Mouse (Mus musculus) stomach, embryonic 14.5 days (tissue): ENCODE results near the gene Tarm1. TPM values are rescaled to one million over a fixed set of nuclear protein-coding genes. Genes with fewer than 3 reads are reported as not detected.

ENCODE experiments used
- ATAC-seq: fragments of 200-750 bp; cut with Nextera tagmentation; 2 replicates; pipeline ENCODE4 v1.8.0; 2017; ENCODE audit warnings: low read depth, moderate TSS enrichment; ENCODE audit not compliant: insufficient number of reproducible peaks, insufficient read depth, low FRiP score
- H3K27ac ChIP-seq: fragments of 300-500 bp; sonication (generic); 2 replicates; pipeline ENCODE4 v1.5.1; 2014; ENCODE audit warnings: mild to moderate bottlenecking, low read length, moderate library complexity, mixed read lengths
- H3K27me3 ChIP-seq: fragments of 300-500 bp; sonication (generic); 2 replicates; pipeline ENCODE4 v1.6.1; 2014; ENCODE audit warnings: low read length, control low read depth, mixed read lengths; ENCODE audit not compliant: control insufficient read depth, insufficient read depth
- H3K36me3 ChIP-seq: fragments of 300-500 bp; sonication (generic); 2 replicates; pipeline ENCODE4 v1.6.1; 2014; ENCODE audit warnings: mild to moderate bottlenecking, control low read depth, low read length, moderate library complexity, mixed read lengths; ENCODE audit not compliant: control insufficient read depth, insufficient read depth
- H3K4me1 ChIP-seq: fragments of 300-500 bp; sonication (generic); 2 replicates; pipeline ENCODE4 v1.6.1; 2014; ENCODE audit warnings: low read length, control low read depth, mixed read lengths; ENCODE audit not compliant: control insufficient read depth, insufficient read depth
- H3K4me2 ChIP-seq: fragments of 300-500 bp; sonication (generic); replicated peaks from 2 replicates; pipeline ENCODE4 v1.6.1; 2014; ENCODE audit warnings: low read depth, low read length, control low read depth
- H3K4me3 ChIP-seq: fragments of 300-500 bp; sonication (generic); 2 replicates; pipeline ENCODE4 v1.5.1; 2014; ENCODE audit warnings: low read depth, low read length, control low read depth
- H3K9ac ChIP-seq: fragments of 300-500 bp; sonication (generic); replicated peaks from 2 replicates; pipeline ENCODE4 v1.6.1; 2014; ENCODE audit warnings: low read depth, mild to moderate bottlenecking, control low read depth, low read length, moderate library complexity, mixed read lengths
- H3K9me3 ChIP-seq: fragments of 300-500 bp; sonication (generic); 2 replicates; pipeline ENCODE4 v1.6.1; 2016; ENCODE audit warnings: low read depth, low read length, control low read depth; ENCODE audit not compliant: control insufficient read depth
- WGBS: fragments of 180-500 bp; shearing (Covaris S2); extraction: QIAGEN DNeasy Blood & Tissue Kit; methylation state at CpG from one replicate; pipeline ENCODE4 v1.1.7; 2014; 5-methylcytosine and 5-hydroxymethylcytosine counted together
- polyA plus RNA-seq: library from polyadenylated mRNA; unstranded; fragments of >200 nt; fragmentation: Nextera tagmentation; extraction: Ambion mirVana; gene quantifications from 2 replicates; pipeline ENCODE4 v1.2.1, GENCODE M21; 2014

Gene Tarm1
- polyA plus RNA-seq: 0.20 TPM in 1 of 2 replicates, not detected in the other

DNA sequence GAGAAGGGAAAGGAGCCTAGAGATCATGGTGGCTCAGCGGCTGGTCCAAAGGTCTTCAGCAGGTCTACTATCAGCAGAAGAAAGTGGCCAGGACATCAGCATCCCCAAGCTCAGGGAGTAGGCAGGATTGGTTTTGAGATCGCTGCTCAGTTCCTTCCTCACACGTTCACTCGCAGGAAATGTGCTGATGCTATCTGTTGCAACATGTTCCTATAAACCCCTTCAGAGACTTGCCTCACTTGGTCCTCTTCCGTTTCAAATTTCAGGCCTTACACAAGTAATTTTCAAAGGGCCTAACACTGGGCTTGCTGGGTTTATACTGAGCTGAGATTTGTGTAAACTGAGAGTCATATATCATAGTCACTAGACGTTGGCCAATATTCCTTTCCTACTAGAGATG is at the start of gene Tarm1:
Gene Tarm1 (minus strand): TSS at position 186 of the 400 bp plus-strand sequence.
- H3K9ac ChIP-seq: no peak within 1 kb of the TSS
- no peaks in the 10 kb centered on the region for H3K9me3 ChIP-seq
- H3K4me3 ChIP-seq: no peak within 1 kb of the TSS
- 66% methylated on average over 6 of the region's 6 CpGs for WGBS
- H3K4me2 ChIP-seq: no peak within 1 kb of the TSS
- no peaks in the 10 kb centered on the region for H3K4me1 ChIP-seq
- no peaks in the 10 kb centered on the region for H3K27me3 ChIP-seq
- no peak within 1 kb of the TSS for H3K27ac ChIP-seq
- ATAC-seq: no peak
- no peaks in the 10 kb centered on the region for H3K36me3 ChIP-seq

DNA sequence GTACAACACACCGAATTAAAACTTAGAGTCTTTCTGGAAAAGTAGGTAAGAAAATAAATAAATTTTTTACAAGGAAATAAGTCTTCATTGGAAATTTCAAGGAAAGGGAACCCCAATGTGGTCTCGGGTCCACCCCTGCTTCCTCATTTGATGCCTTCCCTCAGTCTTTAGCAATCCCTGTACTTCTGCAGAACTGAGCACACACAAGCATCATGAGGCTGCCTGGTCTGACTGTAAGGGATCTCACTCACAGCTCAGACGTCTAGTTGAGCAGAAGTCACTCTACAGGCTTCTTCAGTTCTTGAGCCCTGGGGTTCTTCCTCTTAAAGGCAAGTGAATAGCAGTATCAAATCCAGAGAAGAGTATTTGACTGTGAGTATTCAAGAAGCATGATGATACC is 3.5 kb upstream of the Tarm1 start:
- no peak overlapping the region for H3K4me3 ChIP-seq
- no peak overlapping the region for H3K9ac ChIP-seq
- no peaks in the 10 kb centered on the region for H3K9me3 ChIP-seq
- 80% methylated on average over 3 of the region's 3 CpGs for WGBS
- no peaks in the 10 kb centered on the region for H3K36me3 ChIP-seq
- no peak for ATAC-seq
- no peak overlapping the region for H3K4me2 ChIP-seq
- no peak overlapping the region for H3K27ac ChIP-seq
- no peaks in the 10 kb centered on the region for H3K4me1 ChIP-seq
- no peaks in the 10 kb centered on the region for H3K27me3 ChIP-seq

DNA sequence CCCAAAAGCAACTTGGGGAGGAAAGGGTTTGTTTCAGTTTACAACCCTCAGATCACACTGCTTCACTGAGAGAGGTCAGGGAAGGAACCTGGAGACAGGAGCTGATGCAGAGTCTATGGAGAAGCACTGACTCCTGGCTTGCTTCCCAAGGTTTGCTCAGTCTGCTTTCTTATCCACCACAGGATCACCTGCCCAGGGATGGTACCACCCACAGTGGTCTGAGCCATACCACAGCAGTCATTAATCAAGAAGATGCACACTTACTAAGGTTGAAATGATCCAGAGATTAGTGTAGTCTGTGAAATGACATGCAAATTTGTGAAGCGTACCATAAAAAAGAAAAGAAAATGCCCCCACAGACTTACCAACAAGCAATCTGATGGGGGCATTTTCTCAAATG is 2.0 kb downstream of the Tarm1 start:
- H3K36me3 ChIP-seq: no peaks in the 10 kb centered on the region
- no peak overlapping the region for H3K4me2 ChIP-seq
- ATAC-seq: no peak
- no peak overlapping the region for H3K27ac ChIP-seq
- no peaks in the 10 kb centered on the region for H3K27me3 ChIP-seq
- H3K4me1 ChIP-seq: no peaks in the 10 kb centered on the region
- H3K9me3 ChIP-seq: no peaks in the 10 kb centered on the region
- WGBS: 97% methylated on average over 1 of the region's 1 CpGs
- no peak overlapping the region for H3K9ac ChIP-seq
- no peak overlapping the region for H3K4me3 ChIP-seq

DNA sequence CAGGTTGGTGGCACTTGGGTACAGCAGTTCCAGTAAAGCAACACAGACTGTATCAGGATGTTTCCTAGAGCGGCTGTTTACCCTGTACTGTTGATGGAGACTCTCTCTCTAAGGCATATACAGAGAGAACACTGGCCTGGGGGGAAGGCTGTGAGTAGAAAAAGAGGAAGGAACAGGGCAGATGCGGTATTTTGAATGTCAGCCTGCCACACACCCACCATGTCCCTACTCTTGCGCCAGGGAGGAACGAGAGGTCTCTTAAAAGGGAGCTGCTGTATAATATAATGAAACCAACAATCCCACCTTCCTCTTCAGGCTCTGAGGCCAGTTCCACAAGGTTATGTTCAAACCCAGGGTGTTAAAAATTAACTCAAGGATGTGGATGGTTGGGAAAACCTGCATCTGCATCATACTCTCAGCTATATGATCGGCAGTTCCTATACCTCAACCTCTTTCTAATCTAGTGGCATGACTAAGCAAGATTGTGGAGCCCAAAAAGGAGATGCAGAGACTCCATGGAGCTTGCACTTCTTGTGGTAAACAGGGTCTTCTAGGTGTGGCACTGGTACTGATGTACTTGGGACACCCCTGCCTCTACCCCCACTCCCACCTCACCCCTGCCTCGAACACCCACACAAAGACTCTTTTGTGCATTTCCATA is 20.3 kb downstream of the Tarm1 start:
- no peak overlapping the region for H3K4me2 ChIP-seq
- H3K36me3 ChIP-seq: no peaks in the 10 kb centered on the region
- no peak overlapping the region for H3K4me3 ChIP-seq
- H3K4me1 ChIP-seq: no peaks in the 10 kb centered on the region
- H3K27ac ChIP-seq: no peak overlapping the region
- WGBS: 84% methylated on average over 6 of the region's 6 CpGs
- H3K9me3 ChIP-seq: no peaks in the 10 kb centered on the region
- no peak overlapping the region for H3K9ac ChIP-seq
- no peak for ATAC-seq
- no peaks in the 10 kb centered on the region for H3K27me3 ChIP-seq

DNA sequence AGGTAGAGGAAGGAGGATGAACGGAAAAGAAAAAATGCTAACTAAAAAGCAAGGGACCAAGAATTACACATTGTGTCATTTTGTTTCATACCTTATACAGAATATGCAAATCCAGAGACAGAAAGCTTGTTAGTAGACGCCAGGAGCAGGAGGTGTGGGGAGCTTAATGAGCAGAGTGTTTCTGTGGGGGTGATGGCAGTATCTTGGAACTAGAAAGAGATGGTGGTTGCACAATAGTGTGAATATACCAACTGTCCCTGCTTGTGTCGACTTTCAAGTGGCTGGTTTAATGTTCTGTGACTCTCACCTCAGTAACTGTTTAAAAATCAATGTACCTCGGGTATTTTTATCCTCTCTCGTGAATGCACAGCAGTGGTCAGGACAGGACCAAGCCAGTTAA is 25.7 kb downstream of the Tarm1 start:
- H3K27me3 ChIP-seq: no peaks in the 10 kb centered on the region
- H3K27ac ChIP-seq: no peak overlapping the region
- 68% methylated on average over 5 of the region's 5 CpGs for WGBS
- H3K4me1 ChIP-seq: no peaks in the 10 kb centered on the region
- H3K4me2 ChIP-seq: no peak overlapping the region
- ATAC-seq: no peak
- H3K36me3 ChIP-seq: no peaks in the 10 kb centered on the region
- no peak overlapping the region for H3K9ac ChIP-seq
- H3K9me3 ChIP-seq: no peaks in the 10 kb centered on the region
- no peak overlapping the region for H3K4me3 ChIP-seq

DNA sequence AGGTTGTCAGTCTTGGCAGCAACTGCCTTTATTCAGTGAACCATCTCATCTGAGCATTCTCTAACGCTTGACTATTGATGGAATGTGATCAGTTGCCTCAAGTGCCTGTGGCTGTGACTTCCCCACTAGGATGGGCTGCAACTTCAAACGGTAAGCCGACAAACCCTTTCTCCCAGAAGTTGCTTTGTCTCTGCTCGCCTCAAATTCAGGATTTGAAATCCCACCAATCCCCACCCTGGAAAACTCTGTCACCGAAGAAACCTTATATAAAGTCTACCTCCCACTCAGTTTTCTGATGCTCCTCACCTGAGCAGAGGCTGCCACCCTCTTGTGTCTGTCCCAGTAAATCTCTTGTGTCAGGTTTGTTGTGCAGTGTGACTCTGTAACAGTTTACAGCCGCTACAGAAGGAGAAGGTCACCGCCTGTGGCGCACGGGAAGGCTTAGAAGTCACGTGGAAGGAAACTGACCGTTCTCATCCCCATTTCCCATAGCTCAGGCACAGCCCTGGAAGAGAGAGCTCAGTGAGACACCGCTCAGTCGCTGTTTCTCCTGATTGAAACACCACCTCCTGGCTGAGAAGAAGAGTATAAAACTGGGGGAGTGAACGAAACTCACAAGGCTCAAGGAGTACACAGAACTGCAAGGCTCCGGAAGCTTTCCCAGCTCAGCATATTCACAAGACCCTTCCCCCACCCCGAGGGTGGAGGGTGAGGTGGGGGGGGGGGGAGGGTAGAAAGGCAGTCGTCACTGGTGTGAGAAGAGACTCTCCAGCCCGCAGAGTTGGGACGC is 27.9 kb downstream of the Tarm1 start:
- Histone ChIP-seq H3K9ac (no peak overlapping the region), H3K36me3 (no peaks in the 10 kb centered on the region), H3K9me3 (no peaks in the 10 kb centered on the region), H3K4me2 (peak overlapping the region; percentile 24; the same call in 1 of the 2 replicates), H3K27me3 (no peaks in the 10 kb centered on the region), H3K27ac (no peak overlapping the region), H3K4me3 (no peak overlapping the region), H3K4me1 (no peaks in the 10 kb centered on the region)
- 6% methylated on average over 19 of the region's 19 CpGs for WGBS
- peak; percentile 33; the same call in 1 of the 2 replicates for ATAC-seq

DNA sequence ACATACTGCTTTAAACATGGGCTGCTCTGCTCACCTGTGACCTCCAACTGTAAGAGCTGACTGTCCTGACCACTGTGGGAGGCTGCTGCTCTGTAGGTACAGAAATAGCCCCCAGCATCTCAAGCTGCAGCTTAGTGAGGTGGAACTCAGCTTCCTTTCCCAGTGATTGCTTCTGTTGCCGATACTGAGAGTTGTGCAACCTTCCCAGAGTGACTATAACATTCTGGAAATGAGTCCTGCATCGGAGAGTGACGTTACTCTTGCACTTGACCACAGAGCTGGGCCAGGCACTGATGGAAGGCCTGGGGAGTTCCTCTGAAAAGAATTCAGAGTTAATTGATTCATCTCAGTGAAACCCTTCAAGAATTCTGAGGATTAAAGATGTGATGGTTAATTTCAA is 29.6 kb downstream of the Tarm1 start:
- Histone ChIP-seq H3K4me1 (no peaks in the 10 kb centered on the region), H3K27ac (no peak overlapping the region), H3K9ac (no peak overlapping the region), H3K27me3 (no peaks in the 10 kb centered on the region), H3K4me2 (no peak overlapping the region), H3K9me3 (no peaks in the 10 kb centered on the region), H3K36me3 (no peaks in the 10 kb centered on the region), H3K4me3 (no peak overlapping the region)
- 79% methylated on average over 3 of the region's 3 CpGs for WGBS
- no peak for ATAC-seq

DNA sequence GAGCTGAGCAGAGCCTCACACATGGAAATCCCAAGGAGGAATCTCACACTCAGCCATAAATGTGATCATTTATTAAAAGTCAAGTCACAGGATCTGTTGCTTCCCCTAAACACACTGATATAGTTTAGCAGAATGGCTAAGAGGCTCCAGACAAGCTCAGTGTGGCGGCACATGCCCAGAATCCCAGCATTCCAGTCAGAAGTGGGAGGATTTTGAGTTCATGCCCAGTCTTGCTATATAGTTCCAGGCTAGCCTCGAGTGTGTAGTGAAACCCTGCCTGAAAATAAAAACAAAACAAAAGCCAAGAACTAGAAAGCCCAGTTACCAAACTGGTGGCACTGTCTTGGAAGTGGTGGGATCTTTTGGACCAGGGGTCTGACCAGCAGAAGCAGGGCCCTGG is 33.8 kb downstream of the Tarm1 start:
- Histone ChIP-seq H3K27me3 (no peaks in the 10 kb centered on the region), H3K36me3 (no peaks in the 10 kb centered on the region), H3K4me3 (no peak overlapping the region), H3K4me2 (no peak overlapping the region), H3K9ac (no peak overlapping the region), H3K9me3 (no peaks in the 10 kb centered on the region), H3K27ac (no peak overlapping the region), H3K4me1 (no peaks in the 10 kb centered on the region)
- 70% methylated on average over 2 of the region's 2 CpGs for WGBS
- no peak for ATAC-seq
